Mouse (Mus musculus) MEL (cell line): ENCODE data around the gene Rad51b. TPM values are rescaled to one million over a fixed set of nuclear protein-coding genes. Genes with fewer than 3 reads are reported as not detected.

ENCODE experiments used
- DNase-seq: peaks from one replicate; pipeline ENCODE4 v3.0.0; 2011; ENCODE audit warnings: low read depth, low spot score
- H3K27ac ChIP-seq: 2 replicates; pipeline ENCODE4 v1.5.1; 2012; ENCODE audit warnings: low read depth, mild to moderate bottlenecking, control low read depth, low read length, moderate library complexity; ENCODE audit not compliant: control insufficient read depth
- H3K27me3 ChIP-seq, 2 experiments: fragments of 150-350 bp in 1 of 2; sonication (generic) in 1 of 2; 2 replicates each; pipeline ENCODE4 v1.6.1; 2012; ENCODE audit warnings: low read length in 2 of 2, mild to moderate bottlenecking in 2 of 2, improper control_type of control experiment in 1 of 2, moderate library complexity in 1 of 2; ENCODE audit not compliant: insufficient read depth in 2 of 2, control insufficient read depth in 1 of 2
- H3K36me3 ChIP-seq, 2 experiments: 2 replicates each; pipeline ENCODE4 v1.6.1; 2012 to 2014; ENCODE audit warnings: low read length in 2 of 2, improper control_type of control experiment in 1 of 2, inconsistent platforms in 1 of 2, mild to moderate bottlenecking in 1 of 2; ENCODE audit not compliant: insufficient read depth in 2 of 2, control insufficient read depth in 1 of 2
- H3K4me1 ChIP-seq, 2 experiments: fragments of 150-350 bp in 1 of 2; sonication (generic) in 1 of 2; 2 replicates each; pipeline ENCODE4 v1.6.1; 2012; ENCODE audit warnings: low read length in 2 of 2, improper control_type of control experiment in 1 of 2, mild to moderate bottlenecking in 1 of 2; ENCODE audit not compliant: insufficient read depth in 2 of 2, control insufficient read depth in 1 of 2
- H3K4me3 ChIP-seq, 2 experiments: fragments of 150-350 bp in 1 of 2; sonication (generic) in 1 of 2; 2 replicates each; pipeline ENCODE4 v1.5.1; 2012; ENCODE audit warnings: low read depth in 2 of 2, low read length in 2 of 2, mild to moderate bottlenecking in 2 of 2, moderate library complexity in 2 of 2, control low read depth in 1 of 2, improper control_type of control experiment in 1 of 2; ENCODE audit not compliant: control insufficient read depth in 1 of 2, insufficient read depth in 1 of 2
- H3K79me2 ChIP-seq: 2 replicates; pipeline ENCODE4 v1.6.1; 2012; ENCODE audit warnings: mild to moderate bottlenecking, low read length, moderate library complexity; ENCODE audit not compliant: control insufficient read depth, poor library complexity, insufficient read depth
- H3K9ac ChIP-seq: 2 replicates; pipeline ENCODE4 v1.6.1; 2012; ENCODE audit warnings: low read depth, mild to moderate bottlenecking, control low read depth, low read length, moderate library complexity; ENCODE audit not compliant: control insufficient read depth, poor library complexity, severe bottlenecking
- H3K9me3 ChIP-seq: fragments of 150-350 bp; sonication (generic); replicated peaks from 2 replicates; pipeline ENCODE4 v1.6.1; 2012; ENCODE audit warnings: mild to moderate bottlenecking, low read length, improper control_type of control experiment, moderate library complexity; ENCODE audit not compliant: insufficient read depth
- BHLHE40 ChIP-seq: IDR thresholded peaks from 2 replicates; pipeline ENCODE4 v1.6.1; 2012; ENCODE audit warnings: low read depth, mild to moderate bottlenecking, inconsistent platforms, low read length, improper control_type of control experiment, borderline replicate concordance
- CHD1 ChIP-seq: IDR thresholded peaks from 2 replicates; pipeline ENCODE4 v1.6.1; 2012; ENCODE audit warnings: low read depth, mild to moderate bottlenecking, inconsistent platforms, low read length, improper control_type of control experiment
- CHD2 ChIP-seq: IDR thresholded peaks from 2 replicates; pipeline ENCODE4 v1.6.1; 2011; ENCODE audit warnings: low read length, improper control_type of control experiment
- CTCF ChIP-seq, 3 experiments: IDR thresholded peaks in 2 of 3; conservative IDR thresholded peaks in 1 of 3; 2 replicates each; pipeline ENCODE4 v1.5.1; 2011 to 2012; ENCODE audit warnings: low read length in 3 of 3, low read depth in 2 of 3, mild to moderate bottlenecking in 2 of 3, improper control_type of control experiment in 1 of 3, inconsistent platforms in 1 of 3, mixed read lengths in 1 of 3, moderate library complexity in 1 of 3; ENCODE audit not compliant: control insufficient read depth in 1 of 3, insufficient read depth in 1 of 3, poor library complexity in 1 of 3, severe bottlenecking in 1 of 3
- ELF1 ChIP-seq: IDR thresholded peaks from 2 replicates; pipeline ENCODE4 v1.6.1; 2014; ENCODE audit warnings: low read depth, mild to moderate bottlenecking, inconsistent platforms, low read length, improper control_type of control experiment, moderate library complexity
- EP300 ChIP-seq, 2 experiments: IDR thresholded peaks; 2 replicates each; pipeline ENCODE4 v1.6.1; 2011; ENCODE audit warnings: improper control_type of control experiment in 2 of 2, low read length in 2 of 2, low read depth in 1 of 2, mild to moderate bottlenecking in 1 of 2
- ETS1 ChIP-seq: IDR thresholded peaks from 2 replicates; pipeline ENCODE4 v1.6.1; 2012; ENCODE audit warnings: low read depth, mild to moderate bottlenecking, inconsistent platforms, low read length, improper control_type of control experiment, moderate library complexity
- GABPA ChIP-seq: IDR thresholded peaks from 2 replicates; pipeline ENCODE4 v1.6.1; 2012; ENCODE audit warnings: low read depth, mild to moderate bottlenecking, inconsistent platforms, low read length, improper control_type of control experiment, moderate library complexity
- GATA1 ChIP-seq: IDR thresholded peaks from 2 replicates; pipeline ENCODE4 v1.6.1; 2011; ENCODE audit warnings: low read depth, low read length, improper control_type of control experiment
- HCFC1 ChIP-seq: IDR thresholded peaks from 2 replicates; pipeline ENCODE4 v1.6.1; 2012; ENCODE audit warnings: low read depth, mild to moderate bottlenecking, inconsistent platforms, low read length, improper control_type of control experiment, moderate library complexity
- JUND ChIP-seq: IDR thresholded peaks from 2 replicates; pipeline ENCODE4 v1.6.1; 2011; ENCODE audit warnings: low read depth, mild to moderate bottlenecking, improper control_type of control experiment, low read length
- KAT2A ChIP-seq: conservative IDR thresholded peaks from 2 replicates; pipeline ENCODE4 v1.6.1; 2012; ENCODE audit warnings: low read depth, low read length, improper control_type of control experiment, inconsistent platforms
- MAFK ChIP-seq: IDR thresholded peaks from 2 replicates; pipeline ENCODE4 v1.6.1; 2011; ENCODE audit warnings: low read depth, mild to moderate bottlenecking, low read length, improper control_type of control experiment, borderline replicate concordance
- MAX ChIP-seq: IDR thresholded peaks from 2 replicates; pipeline ENCODE4 v1.6.1; 2011; ENCODE audit warnings: low read length, improper control_type of control experiment
- MAZ ChIP-seq: IDR thresholded peaks from 2 replicates; pipeline ENCODE4 v1.6.1; 2012; ENCODE audit warnings: low read depth, mild to moderate bottlenecking, inconsistent platforms, low read length, improper control_type of control experiment
- MEF2A ChIP-seq: IDR thresholded peaks from 2 replicates; pipeline ENCODE4 v1.6.1; 2014; ENCODE audit warnings: low read depth, mild to moderate bottlenecking, inconsistent platforms, low read length, improper control_type of control experiment; ENCODE audit not compliant: poor library complexity, insufficient replicate concordance, severe bottlenecking; ENCODE audit errors: extremely low read depth
- MXI1 ChIP-seq: IDR thresholded peaks from 2 replicates; pipeline ENCODE4 v1.6.1; 2011; ENCODE audit warnings: mild to moderate bottlenecking, low read depth, low read length, improper control_type of control experiment
- MYB ChIP-seq: IDR thresholded peaks from 2 replicates; pipeline ENCODE4 v1.6.1; 2011; ENCODE audit warnings: mild to moderate bottlenecking, low read depth, low read length, improper control_type of control experiment
- MYC ChIP-seq: IDR thresholded peaks from 2 replicates; pipeline ENCODE4 v1.6.1; 2011; ENCODE audit warnings: low read depth, mild to moderate bottlenecking, low read length, improper control_type of control experiment, moderate library complexity
- NELFE ChIP-seq: IDR thresholded peaks from 2 replicates; pipeline ENCODE4 v1.6.1; 2011; ENCODE audit warnings: low read depth, low read length, improper control_type of control experiment
- NRF1 ChIP-seq: IDR thresholded peaks from 2 replicates; pipeline ENCODE4 v1.6.1; 2014; ENCODE audit warnings: low read depth, mild to moderate bottlenecking, inconsistent platforms, low read length, improper control_type of control experiment, moderate library complexity; ENCODE audit not compliant: poor library complexity, insufficient read depth, severe bottlenecking
- POLR2A ChIP-seq, 2 experiments: IDR thresholded peaks; 2 replicates each; pipeline ENCODE4 v1.6.1; 2011 to 2012; ENCODE audit warnings: low read length in 2 of 2, mild to moderate bottlenecking in 2 of 2, control low read depth in 1 of 2, improper control_type of control experiment in 1 of 2, low read depth in 1 of 2, moderate library complexity in 1 of 2; ENCODE audit not compliant: control insufficient read depth in 1 of 2, insufficient read depth in 1 of 2, poor library complexity in 1 of 2
- POLR2AphosphoS5 ChIP-seq: IDR thresholded peaks from 2 replicates; pipeline ENCODE4 v1.6.1; 2012; ENCODE audit warnings: low read depth, borderline replicate concordance, mild to moderate bottlenecking, inconsistent platforms, low read length, moderate library complexity, mixed read lengths
- RAD21 ChIP-seq: IDR thresholded peaks from 2 replicates; pipeline ENCODE4 v1.6.1; 2011; ENCODE audit warnings: mild to moderate bottlenecking, low read depth, low read length, improper control_type of control experiment
- SIN3A ChIP-seq: IDR thresholded peaks from 2 replicates; pipeline ENCODE4 v1.6.1; 2012; ENCODE audit warnings: low read length, improper control_type of control experiment, inconsistent platforms
- SMC3 ChIP-seq: IDR thresholded peaks from 2 replicates; pipeline ENCODE4 v1.6.1; 2011; ENCODE audit warnings: low read depth, low read length, improper control_type of control experiment
- TAL1 ChIP-seq: IDR thresholded peaks from 2 replicates; pipeline ENCODE4 v1.6.1; 2012; ENCODE audit warnings: mild to moderate bottlenecking, inconsistent platforms, low read length, moderate library complexity, mixed read lengths
- TBP ChIP-seq: IDR thresholded peaks from 2 replicates; pipeline ENCODE4 v1.8.0; 2011; ENCODE audit warnings: low read depth, low read length, improper control_type of control experiment
- TCF12 ChIP-seq: IDR thresholded peaks from 2 replicates; pipeline ENCODE4 v1.6.1; 2014; ENCODE audit warnings: low read depth, mild to moderate bottlenecking, inconsistent platforms, low read length, improper control_type of control experiment, moderate library complexity
- USF2 ChIP-seq, 2 experiments: IDR thresholded peaks; 2 replicates each; pipeline ENCODE4 v1.6.1; 2011 to 2012; ENCODE audit warnings: improper control_type of control experiment in 2 of 2, low read length in 2 of 2, borderline replicate concordance in 1 of 2, inconsistent platforms in 1 of 2, low read depth in 1 of 2, mild to moderate bottlenecking in 1 of 2; ENCODE audit not compliant: insufficient read depth in 1 of 2
- ZC3H11A ChIP-seq: IDR thresholded peaks from 2 replicates; pipeline ENCODE4 v1.6.1; 2012; ENCODE audit warnings: low read depth, mild to moderate bottlenecking, inconsistent platforms, low read length, improper control_type of control experiment
- ZKSCAN1 ChIP-seq: IDR thresholded peaks from 2 replicates; pipeline ENCODE4 v1.6.1; 2012; ENCODE audit warnings: low read depth, mild to moderate bottlenecking, inconsistent platforms, low read length, improper control_type of control experiment, moderate library complexity
- ZMIZ1 ChIP-seq: IDR thresholded peaks from 2 replicates; pipeline ENCODE4 v1.6.1; 2012; ENCODE audit warnings: low read depth, mild to moderate bottlenecking, inconsistent platforms, low read length, improper control_type of control experiment, moderate library complexity
- ZNF384 ChIP-seq: IDR thresholded peaks from 2 replicates; pipeline ENCODE4 v1.6.1; 2012; ENCODE audit warnings: low read depth, mild to moderate bottlenecking, inconsistent platforms, low read length, improper control_type of control experiment
- polyA plus RNA-seq, 2 experiments: library from polyadenylated mRNA; stranded (reverse) in 1 of 2; unstranded in 1 of 2; fragments of >175 nt in 1 of 2; fragments of >200 nt in 1 of 2; gene quantifications; 2 replicates each; pipeline versions ENCODE4 v1.2.1 to v1.2.4; 2012; ENCODE audit warnings: low replicate concordance in 2 of 2, low read depth in 1 of 2; ENCODE audit not compliant: insufficient read length in 2 of 2, insufficient read depth in 1 of 2, missing spikeins in 1 of 2
- total RNA-seq: library from RNA; depleted of rRNA; stranded (reverse); fragments of 300-350 nt; gene quantifications from 2 replicates; pipeline ENCODE4 v1.2.3, GENCODE M21; 2012

The Rad51b gene
- total and polyA plus RNA-seq, 3 experiments: 3.6 to 5.7 TPM; not detected in 1

DNA sequence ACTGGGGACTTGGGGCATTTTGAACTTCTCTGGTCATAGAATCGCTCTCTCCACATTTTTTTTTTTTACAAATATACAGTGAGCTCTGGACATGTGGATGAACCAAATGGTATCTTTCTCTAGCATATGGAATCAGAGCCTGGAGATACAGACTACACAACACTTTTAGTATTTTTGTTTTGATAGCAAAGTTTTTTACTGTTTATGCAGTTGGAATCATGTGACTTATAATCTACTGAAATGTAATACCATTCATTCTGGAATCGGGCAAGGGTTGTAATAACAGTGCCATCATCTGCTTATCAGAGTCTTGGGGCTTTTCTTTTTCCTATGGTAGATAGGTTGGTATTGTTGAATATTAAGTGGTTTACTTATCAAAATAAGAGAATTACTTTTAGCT, 67.2 kb downstream of the Rad51b start (continued):
- no peak for TF ChIP-seq TBP
- peak; percentile 54; the same call in 1 of the 2 replicates for TF ChIP-seq ZNF384
- TF ChIP-seq HCFC1: no peak
- 0 out of 2 replicates have a peak, but pooled peaks have one; percentile 17 for TF ChIP-seq MYC
- no peak for TF ChIP-seq MAX
- TF ChIP-seq CHD2: no peak
- no peak for TF ChIP-seq CHD1
- TF ChIP-seq MXI1: peak; percentile 22; the same call in 1 of the 2 replicates
- TF ChIP-seq POLR2AphosphoS5: no peak
- TF ChIP-seq GABPA: no peak
- no peak for TF ChIP-seq JUND
- TF ChIP-seq MYB: peak; percentile 58
- peak; percentile 66 for TF ChIP-seq ETS1
- TF ChIP-seq TAL1: peak; percentile 22
- no peak for TF ChIP-seq ELF1

DNA sequence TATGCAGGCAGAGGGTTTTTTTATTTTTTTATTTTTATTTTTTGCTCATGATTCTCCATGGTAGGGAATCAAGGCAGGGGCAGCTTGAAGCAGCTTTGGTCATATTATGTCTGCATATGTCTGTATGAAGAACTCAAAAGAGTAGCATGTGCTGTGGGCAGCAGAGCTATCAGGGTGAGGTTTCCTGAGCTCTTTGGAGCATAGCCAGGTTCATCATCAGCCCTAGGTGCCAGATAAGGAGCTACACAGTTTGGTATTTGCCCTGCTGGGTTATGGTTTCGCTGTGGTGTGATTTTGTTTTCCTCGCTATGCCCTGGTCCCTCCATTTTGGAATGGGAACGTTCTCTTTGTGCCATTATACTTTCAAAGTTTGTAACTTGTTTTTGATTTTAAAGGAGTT, 71.7 kb downstream of the Rad51b start:
- Histone ChIP-seq H3K9ac (no peak overlapping the region), H3K36me3 (peaks cover 0 to 30% of the 10 kb centered on the region in 2 experiments; a peak in 2 of 4 replicates), H3K79me2 (no peaks in the 10 kb centered on the region), H3K4me3 (no peak overlapping the region), H3K4me1 (peaks cover 17 to 19% of the 10 kb centered on the region in 2 experiments), H3K9me3 (no peaks in the 10 kb centered on the region), H3K27me3 (no peaks in the 10 kb centered on the region), H3K27ac (peak overlapping the region; percentile 19; the same call in 1 of the 2 replicates)
- DNase-seq: peak; percentile 82
- TF ChIP-seq CHD2 (no peak), NRF1 (no peak), POLR2AphosphoS5 (no peak), SIN3A (peak; percentile 55), MXI1 (peak; percentile 76), MYC (0 out of 2 replicates have a peak, but pooled peaks have one; percentile 39), EP300 (IDR thresholded peaks at IDR 0.05; ENCODE audit: low read depth in 1 of 2, low read length in 2 of 2) (peak; percentile 46 to 72; a peak in 3 of 4 replicates), TAL1 (no peak), ZKSCAN1 (no peak), MAFK (no peak), BHLHE40 (peak; percentile 63; the same call in 1 of the 2 replicates), TCF12 (no peak), NELFE (no peak), CTCF (IDR thresholded peaks at IDR 0.05 in 2 of 3, conservative IDR thresholded peaks at IDR 0.05 in 1 of 3; ENCODE audit: control insufficient read depth in 1 of 3, insufficient read depth in 1 of 3, low read depth in 2 of 3, low read length in 3 of 3, poor library complexity in 1 of 3, severe bottlenecking in 1 of 3) (no peak), GABPA (no peak), CHD1 (no peak), ZMIZ1 (no peak), USF2 (IDR thresholded peaks at IDR 0.05; ENCODE audit: borderline replicate concordance in 1 of 2, insufficient read depth in 1 of 2, low read depth in 1 of 2, low read length in 2 of 2) (no peak), ZNF384 (no peak), JUND (no peak), MEF2A (no peak), MYB (no peak), KAT2A (no peak), GATA1 (peak; percentile 85), HCFC1 (no peak), MAZ (no peak), RAD21 (no peak), ZC3H11A (no peak), POLR2A (IDR thresholded peaks at IDR 0.05; ENCODE audit: control insufficient read depth in 1 of 2, insufficient read depth in 1 of 2, low read depth in 1 of 2, low read length in 2 of 2, poor library complexity in 1 of 2) (no peak), ETS1 (peak; percentile 81), SMC3 (no peak)
